Mouse (Mus musculus) MEL (cell line): ENCODE measurements around the gene Sema6c. TPM values are rescaled to one million over a fixed set of nuclear protein-coding genes. Genes with fewer than 3 reads are reported as not detected.

Source experiments
- DNase-seq: peaks from one replicate; pipeline ENCODE4 v3.0.0; 2011; ENCODE audit warnings: low read depth, low spot score
- H3K27ac ChIP-seq: 2 replicates; pipeline ENCODE4 v1.5.1; 2012; ENCODE audit warnings: low read depth, mild to moderate bottlenecking, control low read depth, low read length, moderate library complexity; ENCODE audit not compliant: control insufficient read depth
- H3K27me3 ChIP-seq, 2 experiments: fragments of 150-350 bp in 1 of 2; sonication (generic) in 1 of 2; 2 replicates each; pipeline ENCODE4 v1.6.1; 2012; ENCODE audit warnings: low read length in 2 of 2, mild to moderate bottlenecking in 2 of 2, improper control_type of control experiment in 1 of 2, moderate library complexity in 1 of 2; ENCODE audit not compliant: insufficient read depth in 2 of 2, control insufficient read depth in 1 of 2
- H3K36me3 ChIP-seq, 2 experiments: 2 replicates each; pipeline ENCODE4 v1.6.1; 2012 to 2014; ENCODE audit warnings: low read length in 2 of 2, improper control_type of control experiment in 1 of 2, inconsistent platforms in 1 of 2, mild to moderate bottlenecking in 1 of 2; ENCODE audit not compliant: insufficient read depth in 2 of 2, control insufficient read depth in 1 of 2
- H3K4me1 ChIP-seq, 2 experiments: fragments of 150-350 bp in 1 of 2; sonication (generic) in 1 of 2; 2 replicates each; pipeline ENCODE4 v1.6.1; 2012; ENCODE audit warnings: low read length in 2 of 2, improper control_type of control experiment in 1 of 2, mild to moderate bottlenecking in 1 of 2; ENCODE audit not compliant: insufficient read depth in 2 of 2, control insufficient read depth in 1 of 2
- H3K4me3 ChIP-seq, 2 experiments: fragments of 150-350 bp in 1 of 2; sonication (generic) in 1 of 2; 2 replicates each; pipeline ENCODE4 v1.5.1; 2012; ENCODE audit warnings: low read depth in 2 of 2, low read length in 2 of 2, mild to moderate bottlenecking in 2 of 2, moderate library complexity in 2 of 2, control low read depth in 1 of 2, improper control_type of control experiment in 1 of 2; ENCODE audit not compliant: control insufficient read depth in 1 of 2, insufficient read depth in 1 of 2
- H3K79me2 ChIP-seq: 2 replicates; pipeline ENCODE4 v1.6.1; 2012; ENCODE audit warnings: mild to moderate bottlenecking, low read length, moderate library complexity; ENCODE audit not compliant: control insufficient read depth, poor library complexity, insufficient read depth
- H3K9ac ChIP-seq: 2 replicates; pipeline ENCODE4 v1.6.1; 2012; ENCODE audit warnings: low read depth, mild to moderate bottlenecking, control low read depth, low read length, moderate library complexity; ENCODE audit not compliant: control insufficient read depth, poor library complexity, severe bottlenecking
- H3K9me3 ChIP-seq: fragments of 150-350 bp; sonication (generic); replicated peaks from 2 replicates; pipeline ENCODE4 v1.6.1; 2012; ENCODE audit warnings: mild to moderate bottlenecking, low read length, improper control_type of control experiment, moderate library complexity; ENCODE audit not compliant: insufficient read depth
- BHLHE40 ChIP-seq: IDR thresholded peaks from 2 replicates; pipeline ENCODE4 v1.6.1; 2012; ENCODE audit warnings: low read depth, mild to moderate bottlenecking, inconsistent platforms, low read length, improper control_type of control experiment, borderline replicate concordance
- CHD2 ChIP-seq: IDR thresholded peaks from 2 replicates; pipeline ENCODE4 v1.6.1; 2011; ENCODE audit warnings: low read length, improper control_type of control experiment
- GABPA ChIP-seq: IDR thresholded peaks from 2 replicates; pipeline ENCODE4 v1.6.1; 2012; ENCODE audit warnings: low read depth, mild to moderate bottlenecking, inconsistent platforms, low read length, improper control_type of control experiment, moderate library complexity
- GATA1 ChIP-seq: IDR thresholded peaks from 2 replicates; pipeline ENCODE4 v1.6.1; 2011; ENCODE audit warnings: low read depth, low read length, improper control_type of control experiment
- MXI1 ChIP-seq: IDR thresholded peaks from 2 replicates; pipeline ENCODE4 v1.6.1; 2011; ENCODE audit warnings: mild to moderate bottlenecking, low read depth, low read length, improper control_type of control experiment
- MYC ChIP-seq: IDR thresholded peaks from 2 replicates; pipeline ENCODE4 v1.6.1; 2011; ENCODE audit warnings: low read depth, mild to moderate bottlenecking, low read length, improper control_type of control experiment, moderate library complexity
- NELFE ChIP-seq: IDR thresholded peaks from 2 replicates; pipeline ENCODE4 v1.6.1; 2011; ENCODE audit warnings: low read depth, low read length, improper control_type of control experiment
- NRF1 ChIP-seq: IDR thresholded peaks from 2 replicates; pipeline ENCODE4 v1.6.1; 2014; ENCODE audit warnings: low read depth, mild to moderate bottlenecking, inconsistent platforms, low read length, improper control_type of control experiment, moderate library complexity; ENCODE audit not compliant: poor library complexity, insufficient read depth, severe bottlenecking
- POLR2A ChIP-seq, 2 experiments: IDR thresholded peaks; 2 replicates each; pipeline ENCODE4 v1.6.1; 2011 to 2012; ENCODE audit warnings: low read length in 2 of 2, mild to moderate bottlenecking in 2 of 2, control low read depth in 1 of 2, improper control_type of control experiment in 1 of 2, low read depth in 1 of 2, moderate library complexity in 1 of 2; ENCODE audit not compliant: control insufficient read depth in 1 of 2, insufficient read depth in 1 of 2, poor library complexity in 1 of 2
- POLR2AphosphoS2 ChIP-seq: IDR thresholded peaks from 2 replicates; pipeline ENCODE4 v1.6.1; 2011; ENCODE audit warnings: low read length, improper control_type of control experiment
- RCOR1 ChIP-seq: IDR thresholded peaks from 2 replicates; pipeline ENCODE4 v1.6.1; 2012; ENCODE audit warnings: low read depth, mild to moderate bottlenecking, inconsistent platforms, low read length, improper control_type of control experiment
- TBP ChIP-seq: IDR thresholded peaks from 2 replicates; pipeline ENCODE4 v1.8.0; 2011; ENCODE audit warnings: low read depth, low read length, improper control_type of control experiment
- USF2 ChIP-seq, 2 experiments: IDR thresholded peaks; 2 replicates each; pipeline ENCODE4 v1.6.1; 2011 to 2012; ENCODE audit warnings: improper control_type of control experiment in 2 of 2, low read length in 2 of 2, borderline replicate concordance in 1 of 2, inconsistent platforms in 1 of 2, low read depth in 1 of 2, mild to moderate bottlenecking in 1 of 2; ENCODE audit not compliant: insufficient read depth in 1 of 2
- ZKSCAN1 ChIP-seq: IDR thresholded peaks from 2 replicates; pipeline ENCODE4 v1.6.1; 2012; ENCODE audit warnings: low read depth, mild to moderate bottlenecking, inconsistent platforms, low read length, improper control_type of control experiment, moderate library complexity
- ZMIZ1 ChIP-seq: IDR thresholded peaks from 2 replicates; pipeline ENCODE4 v1.6.1; 2012; ENCODE audit warnings: low read depth, mild to moderate bottlenecking, inconsistent platforms, low read length, improper control_type of control experiment, moderate library complexity
- polyA plus RNA-seq, 2 experiments: library from polyadenylated mRNA; stranded (reverse) in 1 of 2; unstranded in 1 of 2; fragments of >175 nt in 1 of 2; fragments of >200 nt in 1 of 2; gene quantifications; 2 replicates each; pipeline versions ENCODE4 v1.2.1 to v1.2.4; 2012; ENCODE audit warnings: low replicate concordance in 2 of 2, low read depth in 1 of 2; ENCODE audit not compliant: insufficient read length in 2 of 2, insufficient read depth in 1 of 2, missing spikeins in 1 of 2
- total RNA-seq: library from RNA; depleted of rRNA; stranded (reverse); fragments of 300-350 nt; gene quantifications from 2 replicates; pipeline ENCODE4 v1.2.3, GENCODE M21; 2012

The Sema6c gene
- total and polyA plus RNA-seq, 3 experiments: 0.35 to 3.2 TPM; not detected in 1

GRCm38 (mm10) chr3:95186888-95187287 is 26.6 kb downstream of the Sema6c start:
- Histone ChIP-seq H3K4me1 (peaks cover 5 to 7% of the 10 kb centered on the region in 2 experiments), H3K36me3 (peaks cover 16 to 54% of the 10 kb centered on the region in 2 experiments), H3K4me3 (no peak overlapping the region), H3K27ac (no peak overlapping the region), H3K79me2 (no peaks in the 10 kb centered on the region), H3K27me3 (no peaks in the 10 kb centered on the region), H3K9ac (no peak overlapping the region), H3K9me3 (no peaks in the 10 kb centered on the region)
- no peak for DNase-seq
- TF ChIP-seq NELFE (0 out of 2 replicates have a peak, but pooled peaks have one; percentile 14), POLR2A (IDR thresholded peaks at IDR 0.05; ENCODE audit: control insufficient read depth in 1 of 2, insufficient read depth in 1 of 2, low read depth in 1 of 2, low read length in 2 of 2, poor library complexity in 1 of 2) (no peak), POLR2AphosphoS2 (0 out of 2 replicates have a peak, but pooled peaks have one; percentile 53)

- TF ChIP-seq RCOR1 (no peak), ZMIZ1 (no peak), ZKSCAN1 (no peak), USF2 (IDR thresholded peaks at IDR 0.05; ENCODE audit: borderline replicate concordance in 1 of 2, insufficient read depth in 1 of 2, low read depth in 1 of 2, low read length in 2 of 2) (no peak), TBP (no peak), CHD2 (no peak), MYC (no peak), BHLHE40 (no peak), GATA1 (no peak), GABPA (no peak), POLR2A (IDR thresholded peaks at IDR 0.05; ENCODE audit: control insufficient read depth in 1 of 2, insufficient read depth in 1 of 2, low read depth in 1 of 2, low read length in 2 of 2, poor library complexity in 1 of 2) (no peak), MXI1 (no peak)
- TF ChIP-seq, all 39 proteins: peak for 0
- H3K27me3 ChIP-seq: no peaks in the 10 kb centered on the region
- H3K4me1 ChIP-seq: no peaks in the 10 kb centered on the region
- peaks cover 0 to 66% of the 10 kb centered on the region in 2 experiments; a peak in 2 of 4 replicates for H3K36me3 ChIP-seq
- H3K79me2 ChIP-seq: no peaks in the 10 kb centered on the region
- H3K4me3 ChIP-seq: no peak overlapping the region
- H3K27ac ChIP-seq: no peak overlapping the region
- no peak overlapping the region for H3K9ac ChIP-seq
- no peaks in the 10 kb centered on the region for H3K9me3 ChIP-seq
- DNase-seq: no peak
Observed at GRCm38 (mm10) chr3:95194721-95195135, 34.5 kb downstream of the Sema6c start.

- Histone ChIP-seq H3K4me3 (no peak overlapping the region), H3K9me3 (no peaks in the 10 kb centered on the region), H3K27me3 (no peaks in the 10 kb centered on the region), H3K79me2 (no peaks in the 10 kb centered on the region), H3K36me3 (peaks cover 0 to 71% of the 10 kb centered on the region in 2 experiments; a peak in 2 of 4 replicates), H3K4me1 (no peaks in the 10 kb centered on the region), H3K27ac (no peak overlapping the region), H3K9ac (no peak overlapping the region)
- TF ChIP-seq NELFE: no peak
- TF ChIP-seq NRF1: no peak
- no peak for TF ChIP-seq TBP
- no peak for DNase-seq
Observed at GRCm38 (mm10) chr3:95195772-95196171, 35.5 kb downstream of the Sema6c start.
